Comparison of ENCODE assay signal across 9 mouse cellular contexts in the genomic region with DNA sequence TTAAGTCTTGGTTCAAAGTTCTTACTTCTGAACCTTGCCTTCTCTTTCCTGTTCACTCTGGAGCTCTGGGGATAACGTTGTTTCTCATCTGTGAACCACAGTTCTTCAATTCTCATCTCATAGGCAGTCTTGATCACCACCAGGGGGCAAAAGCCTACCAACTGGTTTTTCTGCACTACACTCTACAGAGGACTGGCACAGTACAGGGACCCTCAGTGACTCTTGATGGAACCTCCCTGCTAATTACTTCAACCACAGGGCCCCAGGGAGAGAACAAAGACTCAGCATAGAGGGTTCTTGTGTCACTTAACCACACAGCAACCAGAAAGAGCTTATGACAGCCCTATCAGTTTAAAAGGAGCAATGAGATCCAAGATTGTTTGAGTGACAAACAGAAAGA. TPM values are rescaled to one million over a fixed set of nuclear protein-coding genes. Genes with fewer than 3 reads are reported as not detected.
DNase-seq lines count a peak whose midpoint lies in the region; ATAC-seq and TF ChIP-seq lines count a peak whose summit lies in the region.
"Had no signal": no experiment of that assay in that cellular context is flagged by ENCODE, and none has a peak within 500 bp of the region (broad histone marks: within the 10 kb centered on the region; RNA-seq: fewer than 3 reads in every experiment).

No protein-coding gene starts in this region.

- H3K27ac ChIP-seq in heart, embryonic 13.5 days (replicated peaks): no peak overlapping the region
- no peak overlapping the region for H3K27ac ChIP-seq in liver, embryonic 15.5 days (replicated peaks)
- H3K27ac ChIP-seq in neural tube, embryonic 11.5 days (ENCODE audit: low read depth, low read length): no peak overlapping the region
- no peak overlapping the region for H3K27ac ChIP-seq in stomach, embryonic 16.5 days (ENCODE audit: low read length)

- peak; percentile 39; the same call in 1 of the 2 replicates for TF ChIP-seq CTCF in E14TG2a.4 (conservative IDR thresholded peaks at IDR 0.05; ENCODE audit: low read length)

- H3K4me2 ChIP-seq in heart, embryonic 13.5 days: peak overlapping the region; percentile 89
- peak overlapping the region; percentile 98 for H3K4me2 ChIP-seq in liver, embryonic 15.5 days
- no peak overlapping the region for H3K4me2 ChIP-seq in neural tube, embryonic 11.5 days (ENCODE audit: low read depth)
- no peak overlapping the region for H3K4me2 ChIP-seq in stomach, embryonic 16.5 days (ENCODE audit: low read depth, low read length)

- H3K27me3 ChIP-seq in E14TG2a.4 (ENCODE audit: insufficient read depth, low read length): peaks cover 19% of the 10 kb centered on the region
- no peaks in the 10 kb centered on the region for H3K27me3 ChIP-seq in heart, embryonic 13.5 days (replicated peaks)
- H3K27me3 ChIP-seq in liver, embryonic 15.5 days: no peaks in the 10 kb centered on the region
- no peaks in the 10 kb centered on the region for H3K27me3 ChIP-seq in neural tube, embryonic 11.5 days (ENCODE audit: control insufficient read depth, insufficient read depth, low read length)
- no peaks in the 10 kb centered on the region for H3K27me3 ChIP-seq in stomach, embryonic 16.5 days (ENCODE audit: control insufficient read depth, insufficient read depth, low read length)
- H3K27me3 ChIP-seq: limb, embryonic 12.5 days had no signal

- no peak overlapping the region for H3K4me3 ChIP-seq in E14TG2a.4 (replicated peaks; ENCODE audit: low read length)
- peak overlapping the region; percentile 87 for H3K4me3 ChIP-seq in heart, embryonic 13.5 days
- H3K4me3 ChIP-seq in liver, embryonic 15.5 days (replicated peaks): no peak overlapping the region; the same call in 1 of the 2 replicates
- no peak overlapping the region for H3K4me3 ChIP-seq in neural tube, embryonic 11.5 days (ENCODE audit: low read depth, low read length)
- H3K4me3 ChIP-seq in stomach, embryonic 16.5 days (replicated peaks; ENCODE audit: low read length): no peak overlapping the region

- no peak overlapping the region for H3K9ac ChIP-seq in heart, embryonic 13.5 days
- H3K9ac ChIP-seq in liver, embryonic 15.5 days: no peak overlapping the region
- no peak overlapping the region for H3K9ac ChIP-seq in neural tube, embryonic 11.5 days (ENCODE audit: low read length)
- no peak overlapping the region for H3K9ac ChIP-seq in stomach, embryonic 16.5 days (ENCODE audit: low read length)

- no peaks in the 10 kb centered on the region for H3K9me3 ChIP-seq in E14TG2a.4 (ENCODE audit: low read length)
- no peaks in the 10 kb centered on the region for H3K9me3 ChIP-seq in heart, embryonic 13.5 days
- no peaks in the 10 kb centered on the region for H3K9me3 ChIP-seq in liver, embryonic 15.5 days (replicated peaks)
- H3K9me3 ChIP-seq in neural tube, embryonic 11.5 days (ENCODE audit: control insufficient read depth, low read length): no peaks in the 10 kb centered on the region
- no peaks in the 10 kb centered on the region for H3K9me3 ChIP-seq in stomach, embryonic 16.5 days (replicated peaks; ENCODE audit: control insufficient read depth, low read length)
- H3K9me3 ChIP-seq: limb, embryonic 12.5 days had no signal

- no peaks in the 10 kb centered on the region for H3K36me3 ChIP-seq in E14TG2a.4 (ENCODE audit: insufficient read depth, low read length)
- H3K36me3 ChIP-seq in heart, embryonic 13.5 days: no peaks in the 10 kb centered on the region
- no peaks in the 10 kb centered on the region for H3K36me3 ChIP-seq in liver, embryonic 15.5 days (replicated peaks)
- H3K36me3 ChIP-seq in neural tube, embryonic 11.5 days (ENCODE audit: control insufficient read depth, insufficient read depth, low read length): no peaks in the 10 kb centered on the region
- H3K36me3 ChIP-seq in stomach, embryonic 16.5 days (ENCODE audit: control insufficient read depth, insufficient read depth, low read length): no peaks in the 10 kb centered on the region
- H3K36me3 ChIP-seq: limb, embryonic 12.5 days had no signal

- ATAC-seq in heart, embryonic 13.5 days (ENCODE audit: extremely low read depth, insufficient number of reproducible peaks, low FRiP score, low TSS enrichment): no peak
- no peak for ATAC-seq in liver, embryonic 15.5 days (ENCODE audit: insufficient read depth)
- no peak; the same call in 1 of the 2 replicates for ATAC-seq in neural tube, embryonic 11.5 days (ENCODE audit: insufficient read depth, low FRiP score, low TSS enrichment)
- ATAC-seq in stomach, embryonic 16.5 days (ENCODE audit: insufficient read depth, low FRiP score): peak; percentile 60; the same call in 1 of the 2 replicates

- peaks cover 13% of the 10 kb centered on the region for H3K4me1 ChIP-seq in E14TG2a.4 (replicated peaks; ENCODE audit: low read depth, low read length)
- H3K4me1 ChIP-seq in heart, embryonic 13.5 days: peaks cover 28% of the 10 kb centered on the region
- H3K4me1 ChIP-seq in liver, embryonic 15.5 days (replicated peaks): peaks cover 26% of the 10 kb centered on the region
- H3K4me1 ChIP-seq in neural tube, embryonic 11.5 days (ENCODE audit: control insufficient read depth, insufficient read depth, low read length): peaks cover 5% of the 10 kb centered on the region; the same call in 1 of the 2 replicates
- H3K4me1 ChIP-seq in stomach, embryonic 16.5 days (ENCODE audit: control insufficient read depth, insufficient read depth, low read length): peaks cover 7% of the 10 kb centered on the region

- 2% methylated on average over 1 of the region's 1 CpGs for WGBS in heart, embryonic 13.5 days
- WGBS in liver, embryonic 15.5 days (ENCODE audit: insufficient replicate concordance): 2% methylated on average over 1 of the region's 1 CpGs
- 7% methylated on average over 1 of the region's 1 CpGs for WGBS in neural tube, embryonic 11.5 days
- WGBS in stomach, embryonic 16.5 days: 2% methylated on average over 1 of the region's 1 CpGs

- DNase-seq in brain, adult 2 months (ENCODE audit: low read depth, low spot score): peak; percentile 86
- peak; percentile 23 for DNase-seq in fibroblast of lung, adult 2 months (ENCODE audit: low read depth)
- DNase-seq in kidney, postnatal 25 days: peak; percentile 78 to 79
- peak; percentile 47 for DNase-seq in neural tube, embryonic 11.5 days (ENCODE audit: low spot score)

RNA-seq across cellular contexts. Expression of a gene that starts 1.3 kb away (rescaled TPM):
- polyA plus RNA-seq in heart, embryonic 13.5 days (2015; fragmentation: Nextera tagmentation; extraction: Ambion mirVana): 17.5 and 18.7 TPM in 2 replicates
- polyA plus RNA-seq in liver, embryonic 15.5 days (2015; fragmentation: Nextera tagmentation; extraction: Ambion mirVana): 3.9 and 5.1 TPM in 2 replicates
- 11.9 and 14.3 TPM in 2 replicates for polyA plus RNA-seq in neural tube, embryonic 11.5 days (2014; fragmentation: Nextera tagmentation; extraction: Ambion mirVana)
- polyA plus RNA-seq in stomach, embryonic 16.5 days (2015; fragmentation: Nextera tagmentation; extraction: Ambion mirVana): 7.4 and 8.4 TPM in 2 replicates

RNA-seq across cellular contexts. Expression of a gene that starts 26.0 kb away (rescaled TPM):
- polyA plus RNA-seq in heart, embryonic 13.5 days (2015; fragmentation: Nextera tagmentation; extraction: Ambion mirVana): 0.13 and 0.32 TPM in 2 replicates
- 0.09 and 0.24 TPM in 2 replicates for polyA plus RNA-seq in liver, embryonic 15.5 days (2015; fragmentation: Nextera tagmentation; extraction: Ambion mirVana)
- polyA plus RNA-seq in neural tube, embryonic 11.5 days (2014; fragmentation: Nextera tagmentation; extraction: Ambion mirVana): 0.21 and 0.59 TPM in 2 replicates
- polyA plus RNA-seq in stomach, embryonic 16.5 days (2015; fragmentation: Nextera tagmentation; extraction: Ambion mirVana): 0.30 and 0.37 TPM in 2 replicates

Comparison
In these comparisons a context has a peak if more than half of its experiments do, and no peak if none do; other contexts are left out.
1. DNase-seq: peak in every context shown above with its lines; median percentile 86 in brain, adult 2 months; 78 in kidney, postnatal 25 days; 47 in neural tube, embryonic 11.5 days; 23 in fibroblast of lung, adult 2 months.
2. H3K4me2 ChIP-seq: peak in heart, embryonic 13.5 days (single experiment) and liver, embryonic 15.5 days (single experiment); none in neural tube, embryonic 11.5 days (single experiment) and stomach, embryonic 16.5 days (single experiment).